Mouse (Mus musculus) liver, embryonic 12.5 days (tissue): ENCODE results near the gene Zdhhc24. TPM values are rescaled to one million over a fixed set of nuclear protein-coding genes. Genes with fewer than 3 reads are reported as not detected.

Experiments
- ATAC-seq: fragments of 200-750 bp; cut with Nextera tagmentation; 2 replicates; pipeline ENCODE4 v1.8.0; 2017; ENCODE audit warnings: moderate number of reproducible peaks, mild to moderate bottlenecking, moderate library complexity
- H3K27ac ChIP-seq: fragments of 300-500 bp; sonication (generic); 2 replicates; pipeline ENCODE4 v1.5.1; 2016; ENCODE audit warnings: mild to moderate bottlenecking
- H3K27me3 ChIP-seq: fragments of 300-500 bp; sonication (generic); replicated peaks from 2 replicates; pipeline ENCODE4 v1.6.1; 2016; ENCODE audit warnings: mild to moderate bottlenecking, moderate library complexity
- H3K36me3 ChIP-seq: fragments of 300-500 bp; sonication (generic); 2 replicates; pipeline ENCODE4 v1.6.1; 2016; ENCODE audit warnings: mild to moderate bottlenecking, moderate library complexity
- H3K4me1 ChIP-seq: fragments of 300-500 bp; sonication (generic); 2 replicates; pipeline ENCODE4 v1.6.1; 2016
- H3K4me2 ChIP-seq: fragments of 300-500 bp; sonication (generic); 2 replicates; pipeline ENCODE4 v1.6.1; 2016; ENCODE audit warnings: mild to moderate bottlenecking, moderate library complexity
- H3K4me3 ChIP-seq: fragments of 300-500 bp; sonication (generic); 2 replicates; pipeline ENCODE4 v1.5.1; 2016; ENCODE audit warnings: mild to moderate bottlenecking, moderate library complexity
- H3K9ac ChIP-seq: fragments of 300-500 bp; sonication (generic); 2 replicates; pipeline ENCODE4 v1.6.1; 2016; ENCODE audit warnings: mild to moderate bottlenecking, moderate library complexity
- H3K9me3 ChIP-seq: fragments of 300-500 bp; sonication (generic); replicated peaks from 2 replicates; pipeline ENCODE4 v1.6.1; 2016; ENCODE audit warnings: mild to moderate bottlenecking, moderate library complexity
- WGBS: fragments of 180-500 bp; shearing (Covaris S2); methylation state at CpG from one replicate; pipeline ENCODE4 v1.1.7; 2016; ENCODE audit not compliant: insufficient replicate concordance; 5-methylcytosine and 5-hydroxymethylcytosine counted together
- polyA plus RNA-seq: library from polyadenylated mRNA; unstranded; fragments of >200 nt; fragmentation: Nextera tagmentation; extraction: Ambion mirVana; gene quantifications from 2 replicates; pipeline ENCODE4 v1.2.1, GENCODE M21; 2016

Zdhhc24 gene
- polyA plus RNA-seq, 1 experiment from 2014 or later, result 15.9 TPM

DNA sequence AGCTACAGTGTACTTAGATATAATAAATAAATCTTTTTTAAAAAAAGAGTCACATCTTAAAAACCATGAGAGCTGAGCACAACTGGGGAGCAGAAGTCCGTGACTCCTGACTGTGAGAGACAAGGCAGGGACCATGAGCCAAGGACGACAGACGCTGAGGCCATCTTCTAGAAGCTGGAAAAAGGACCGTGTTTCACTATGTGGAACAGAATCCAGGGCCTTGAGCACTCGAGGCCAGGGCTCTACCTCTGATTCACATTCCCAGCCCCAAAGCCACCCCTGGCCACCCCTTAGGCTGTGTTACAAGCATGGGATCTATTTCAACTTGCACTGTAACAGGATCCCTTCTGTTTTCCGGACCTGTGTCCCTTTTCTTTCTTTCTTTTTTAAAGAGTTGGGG lies 41.2 kb downstream of the Zdhhc24 start:
- H3K9me3 ChIP-seq, result no peaks in the 10 kb centered on the region
- peaks cover 100% of the 10 kb centered on the region for H3K36me3 ChIP-seq
- H3K9ac ChIP-seq, result no peak overlapping the region
- 78% methylated on average over 6 of the region's 6 CpGs for WGBS
- no peak overlapping the region for H3K4me2 ChIP-seq
- no peak overlapping the region for H3K27ac ChIP-seq
- no peaks in the 10 kb centered on the region for H3K27me3 ChIP-seq
- no peak overlapping the region for H3K4me3 ChIP-seq
- no peak for ATAC-seq
- H3K4me1 ChIP-seq, result no peaks in the 10 kb centered on the region

DNA sequence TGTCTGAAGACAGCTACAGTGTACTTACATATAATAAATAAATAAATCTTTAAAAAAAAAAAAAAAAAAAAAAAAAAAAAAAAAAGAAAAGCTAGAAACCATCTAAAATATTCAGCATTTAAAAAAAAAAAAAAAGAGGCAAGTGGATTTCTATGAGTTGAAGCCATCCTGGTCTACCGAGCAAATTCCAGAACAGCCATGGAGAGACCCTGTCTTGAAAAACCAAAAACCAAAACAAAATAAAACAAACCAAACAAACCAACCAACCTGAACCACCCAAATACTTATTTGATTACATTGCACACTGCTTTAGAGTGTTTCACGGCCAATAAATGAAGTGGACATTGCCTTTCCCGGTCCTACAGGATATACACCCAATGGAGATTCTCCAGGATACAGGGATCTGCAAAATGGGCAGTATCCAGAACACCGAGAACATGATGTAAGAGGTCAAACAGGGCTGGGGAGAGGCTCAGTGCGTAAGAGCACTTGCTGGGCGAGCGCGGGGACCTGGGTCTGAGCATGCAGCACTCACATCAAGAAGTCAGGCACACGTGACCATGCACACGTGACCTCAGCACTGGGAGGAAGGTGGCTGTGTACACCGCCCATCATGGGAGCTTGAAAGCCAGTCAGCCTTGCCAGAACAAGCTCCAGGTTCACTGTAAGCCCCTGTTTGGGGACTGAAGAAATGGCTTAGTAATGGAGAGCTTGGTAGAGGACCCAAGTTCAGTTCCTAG lies 46.8 kb downstream of the Zdhhc24 start:
- H3K4me3 ChIP-seq, result no peak overlapping the region
- H3K9ac ChIP-seq, result no peak overlapping the region
- peaks cover 62% of the 10 kb centered on the region for H3K36me3 ChIP-seq
- 91% methylated on average over 11 of the region's 11 CpGs for WGBS
- no peak for ATAC-seq
- no peaks in the 10 kb centered on the region for H3K9me3 ChIP-seq
- peaks cover 27% of the 10 kb centered on the region for H3K4me1 ChIP-seq
- H3K27me3 ChIP-seq, result no peaks in the 10 kb centered on the region
- no peak overlapping the region for H3K27ac ChIP-seq
- H3K4me2 ChIP-seq, result no peak overlapping the region

DNA sequence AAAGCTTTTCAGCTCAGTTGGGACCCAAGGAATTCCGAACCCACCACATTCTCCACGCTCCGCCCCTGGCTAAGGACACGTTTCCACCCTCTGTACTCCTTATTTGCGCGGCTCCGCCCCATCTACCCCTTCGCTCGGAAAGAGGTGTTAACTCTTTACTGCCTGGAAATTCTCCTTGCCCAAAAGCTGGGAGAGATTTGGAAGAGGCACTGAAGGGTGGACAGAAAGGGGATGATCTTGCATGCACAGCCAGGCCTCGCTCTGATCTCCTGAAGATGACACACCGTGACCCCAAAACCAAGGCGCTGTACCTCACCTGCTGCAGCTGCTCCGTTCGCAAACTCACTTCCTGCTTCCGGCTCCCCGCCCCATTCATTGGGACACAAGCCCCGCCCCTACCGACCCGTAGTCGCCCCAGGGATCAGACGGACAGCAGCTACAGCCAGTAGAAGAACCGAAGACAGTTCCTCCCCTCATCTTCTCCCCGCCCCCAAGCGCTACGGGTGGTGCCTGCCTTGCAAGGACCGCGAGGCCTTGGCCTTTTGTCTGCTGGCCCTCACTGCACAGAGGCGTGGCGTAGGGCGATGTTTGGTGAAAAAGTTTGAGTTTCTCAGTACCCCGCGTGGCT lies 49.5 kb downstream of the Zdhhc24 start, which contains the start of gene Dpp3:
Gene Dpp3, minus strand, starts transcription at position 384 of the 628 bp plus-strand sequence.
- peak; percentile 99 for ATAC-seq
- H3K27ac ChIP-seq, result peak within 1 kb of the TSS; percentile 46
- peak within 1 kb of the TSS; percentile 68 for H3K9ac ChIP-seq
- H3K4me2 ChIP-seq, result peak within 1 kb of the TSS; percentile 66
- H3K9me3 ChIP-seq, result no peaks in the 10 kb centered on the region
- peaks cover 35% of the 10 kb centered on the region for H3K36me3 ChIP-seq
- H3K4me1 ChIP-seq, result peaks cover 27% of the 10 kb centered on the region
- WGBS, result under 1% methylated on average over 32 of the region's 32 CpGs
- peak within 1 kb of the TSS; percentile 67 for H3K4me3 ChIP-seq
- H3K27me3 ChIP-seq, result peaks cover 19% of the 10 kb centered on the region

GRCm38 (mm10) chr19:4928781-4929180 lies 50.3 kb downstream of the Zdhhc24 start:
- no peak for ATAC-seq
- Histone ChIP-seq H3K27ac (0 out of 2 replicates have a peak overlapping the region, but pooled peaks have one; percentile 43), H3K27me3 (peaks cover 20% of the 10 kb centered on the region), H3K36me3 (peaks cover 27% of the 10 kb centered on the region), H3K9ac (peak overlapping the region; percentile 68), H3K4me1 (peaks cover 27% of the 10 kb centered on the region), H3K9me3 (no peaks in the 10 kb centered on the region), H3K4me3 (peak overlapping the region; percentile 67), H3K4me2 (peak overlapping the region; percentile 66)
- WGBS, result 63% methylated on average over 5 of the region's 5 CpGs

Other genes with a start within 250 kb of the Zdhhc24 start
- gene Gm960, start 180.0 kb upstream of the Zdhhc24 start, polyA plus RNA-seq, result 0.43 and 1.1 TPM in 2 replicates
- 0.14 and 0.30 TPM in 2 replicates for gene Sptbn2, start 167.5 kb upstream of the Zdhhc24 start, polyA plus RNA-seq
- 22.7 and 24.0 TPM in 2 replicates for gene Rbm4b, start 122.2 kb upstream of the Zdhhc24 start, polyA plus RNA-seq
- 30.7 and 32.6 TPM in 2 replicates for gene Rbm4, start 84.8 kb upstream of the Zdhhc24 start, polyA plus RNA-seq
- 18.1 and 18.9 TPM in 2 replicates for gene Gm21992, start 67.1 kb upstream of the Zdhhc24 start, polyA plus RNA-seq
- 62.0 and 63.5 TPM in 2 replicates for gene Rbm14, start 67.0 kb upstream of the Zdhhc24 start, polyA plus RNA-seq
- gene Ccs, start 39.3 kb upstream of the Zdhhc24 start, polyA plus RNA-seq, result 40.3 and 43.6 TPM in 2 replicates
- not detected in 2 replicates for gene Ccdc87, start 39.3 kb upstream of the Zdhhc24 start, polyA plus RNA-seq
- gene Ctsf, start 23.5 kb upstream of the Zdhhc24 start, polyA plus RNA-seq, result 13.1 and 17.8 TPM in 2 replicates
- gene Actn3, start 759 bp upstream of the Zdhhc24 start, polyA plus RNA-seq, result 0.79 and 0.82 TPM in 2 replicates
- gene Bbs1, start 28.0 kb downstream of the Zdhhc24 start, polyA plus RNA-seq, result 1.6 and 1.8 TPM in 2 replicates
- gene Dpp3, start 49.6 kb downstream of the Zdhhc24 start, polyA plus RNA-seq, result 76.7 and 83.3 TPM in 2 replicates
- gene Peli3, start 64.5 kb downstream of the Zdhhc24 start, polyA plus RNA-seq, result 0.20 and 0.44 TPM in 2 replicates
- 82.4 and 84.7 TPM in 2 replicates for gene Mrpl11, start 83.5 kb downstream of the Zdhhc24 start, polyA plus RNA-seq
- gene Npas4, start 111.6 kb downstream of the Zdhhc24 start, polyA plus RNA-seq, result not detected in 2 replicates
- 3.3 and 3.8 TPM in 2 replicates for gene Slc29a2, start 145.2 kb downstream of the Zdhhc24 start, polyA plus RNA-seq
- 10.9 and 13.2 TPM in 2 replicates for gene B4gat1, start 160.2 kb downstream of the Zdhhc24 start, polyA plus RNA-seq
- gene AC124502.3, start 160.2 kb downstream of the Zdhhc24 start, polyA plus RNA-seq, result 0.20 and 0.23 TPM in 2 replicates
- gene Brms1, start 162.7 kb downstream of the Zdhhc24 start, polyA plus RNA-seq, result 40.4 TPM in 2 replicates
- 0.50 and 0.92 TPM in 2 replicates for gene Rin1, start 171.8 kb downstream of the Zdhhc24 start, polyA plus RNA-seq
- gene Cd248, start 189.4 kb downstream of the Zdhhc24 start, polyA plus RNA-seq, result 7.7 and 9.5 TPM in 2 replicates
- gene Tmem151a, start 206.9 kb downstream of the Zdhhc24 start, polyA plus RNA-seq, result 1.0 and 1.5 TPM in 2 replicates
- 51.7 and 53.9 TPM in 2 replicates for gene Yif1a, start 209.9 kb downstream of the Zdhhc24 start, polyA plus RNA-seq
- gene Cnih2, start 219.9 kb downstream of the Zdhhc24 start, polyA plus RNA-seq, result 3.5 and 3.8 TPM in 2 replicates
- 118 and 126 TPM in 2 replicates for gene Rab1b, start 228.4 kb downstream of the Zdhhc24 start, polyA plus RNA-seq
- gene Klc2, start 239.9 kb downstream of the Zdhhc24 start, polyA plus RNA-seq, result 4.4 and 4.9 TPM in 2 replicates